Mouse (Mus musculus) spleen, embryonic (tissue): ENCODE measurements around the gene Tprg.

Experiments
- CTCF ChIA-PET: fragments of 350-600 bp; sonication (Branson Sonifier 250); formaldehyde crosslinking; loops from one replicate; lab custom pipeline; 2022; lab: Charles Lee

Gene Tprg

DNA sequence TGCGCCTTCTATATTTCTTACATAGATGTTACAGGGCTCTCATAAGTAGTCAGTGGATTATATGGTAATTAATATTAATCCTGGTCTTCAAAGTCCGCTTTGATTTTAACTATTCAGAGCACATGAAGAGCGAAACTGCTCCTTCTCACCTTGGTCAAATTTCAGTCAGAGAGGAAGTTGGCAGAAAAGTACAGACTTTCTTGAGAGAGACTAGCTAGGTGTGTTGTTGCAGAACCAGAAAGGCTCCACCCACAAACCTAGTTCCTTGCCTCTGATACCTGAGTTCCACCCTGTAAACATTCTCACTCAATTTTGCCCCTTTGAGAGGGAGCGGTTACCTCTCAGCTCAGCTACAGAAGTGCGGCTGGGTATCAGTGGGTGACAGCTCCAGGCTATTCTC, at the start of gene Tprg:
Tprg (plus strand) TSS at position 301 of the 400 bp plus-strand sequence.
- CTCF ChIA-PET, result interaction anchor here (0.6 kb wide), 1 partner anchor 1755 kb away, joined by 3 read pairs; no protein-coding TSS in a partner anchor

DNA sequence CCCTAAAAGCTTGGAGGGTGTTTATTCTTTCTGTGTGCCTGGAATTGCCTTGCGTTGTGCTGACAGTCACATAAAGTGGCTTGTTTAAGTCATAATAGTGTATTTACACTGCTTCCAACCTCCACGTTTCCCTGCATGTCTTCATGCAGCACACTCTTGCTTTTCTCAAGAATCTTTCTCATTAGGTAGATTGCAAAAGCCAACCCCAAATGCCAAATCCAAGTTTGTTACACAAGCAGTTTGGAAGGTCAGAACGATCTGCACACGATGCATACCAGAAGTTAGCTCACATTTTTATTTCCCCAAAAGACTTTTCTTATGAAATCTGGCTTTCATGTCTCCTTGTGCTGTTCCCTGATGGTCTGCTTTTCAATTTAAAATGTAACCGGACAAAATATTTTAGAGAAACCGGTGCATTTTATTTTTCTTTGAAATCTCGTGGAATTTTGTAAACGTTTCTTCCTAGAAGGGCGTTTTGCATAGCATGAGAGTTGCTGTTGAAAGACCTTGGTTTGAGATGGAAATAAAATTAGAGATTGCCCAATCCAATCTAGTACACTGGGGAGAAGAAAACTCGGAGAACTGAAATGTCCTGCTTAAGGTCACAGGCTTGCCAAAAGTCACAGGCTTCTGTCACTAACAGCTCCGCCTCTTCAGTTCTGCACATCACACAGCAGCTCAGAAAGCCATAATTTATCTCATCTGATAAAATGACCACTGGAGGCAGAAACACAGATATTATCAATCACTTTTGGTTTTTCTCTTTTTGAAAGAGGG, 48.2 kb upstream of the Tprg start:
- CTCF ChIA-PET, result no interaction called here

DNA sequence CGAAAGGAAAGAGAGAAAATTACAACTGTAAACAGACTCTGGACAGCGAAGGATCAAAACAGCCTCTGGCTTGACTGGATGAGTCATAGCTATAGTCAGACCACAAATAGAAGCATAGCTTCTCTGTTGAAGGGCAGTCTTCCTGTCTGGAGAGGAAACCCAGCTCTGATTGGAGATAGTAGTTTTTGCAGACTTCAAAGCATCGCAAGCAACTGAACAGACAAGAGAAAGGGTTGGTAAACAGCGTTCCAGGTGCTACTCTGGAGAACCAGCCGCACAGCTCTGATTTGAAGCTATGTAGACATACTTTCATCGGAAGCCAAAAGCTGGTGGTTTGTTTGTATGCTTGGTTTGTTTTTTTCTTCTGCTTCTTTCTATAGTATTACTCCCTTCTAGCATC, 37.7 kb upstream of the Tprg start:
- CTCF ChIA-PET, result no interaction called here

DNA sequence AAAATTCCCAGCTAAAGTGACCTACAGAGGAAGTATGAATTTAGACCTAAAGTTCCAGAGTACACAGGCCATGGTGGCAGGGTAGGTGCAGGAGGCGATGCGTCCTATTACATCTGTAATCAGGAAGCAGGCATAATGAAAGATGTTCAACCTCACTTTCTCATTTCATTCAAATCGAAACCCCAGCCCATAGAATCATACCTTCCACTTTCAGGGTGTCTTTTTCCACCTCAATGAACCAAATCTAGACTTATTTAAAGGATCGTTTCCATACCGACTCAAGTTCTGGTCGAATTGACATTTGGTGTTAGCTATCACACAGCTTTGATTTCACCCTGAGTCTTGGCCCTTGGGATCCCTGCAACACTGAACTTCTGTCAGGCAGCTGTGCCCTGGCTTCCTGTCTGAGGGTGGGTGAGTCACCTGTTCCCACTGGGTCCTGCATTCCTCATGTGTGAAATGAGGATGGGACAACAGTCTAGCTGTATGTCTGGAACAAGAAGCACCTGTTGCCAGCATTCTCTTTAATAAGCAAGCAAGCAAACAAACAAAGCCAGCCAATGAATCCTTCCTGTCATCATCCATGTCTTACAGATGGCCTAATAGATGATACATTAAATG, 36.4 kb upstream of the Tprg start:
- CTCF ChIA-PET, result no interaction called here

DNA sequence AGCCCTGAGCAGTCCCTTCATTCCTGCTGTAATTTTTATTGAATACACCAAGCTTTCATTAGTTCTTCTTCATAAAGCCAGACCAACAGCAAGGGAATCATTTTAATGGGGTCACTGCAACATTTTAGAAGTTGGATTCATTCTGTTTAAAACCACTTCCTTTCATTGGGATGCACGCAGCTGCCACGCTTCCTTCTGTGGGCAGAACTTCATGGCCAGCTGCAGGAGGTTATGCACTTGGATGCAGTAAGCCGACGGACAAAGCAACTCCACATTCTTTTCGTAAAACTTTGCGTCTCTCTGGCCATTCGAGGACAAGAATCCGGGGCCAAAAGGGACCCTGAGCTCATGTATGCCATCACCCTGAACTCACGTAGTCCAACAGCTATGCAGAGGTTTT, 35.5 kb upstream of the Tprg start:
- CTCF ChIA-PET, result no interaction called here

DNA sequence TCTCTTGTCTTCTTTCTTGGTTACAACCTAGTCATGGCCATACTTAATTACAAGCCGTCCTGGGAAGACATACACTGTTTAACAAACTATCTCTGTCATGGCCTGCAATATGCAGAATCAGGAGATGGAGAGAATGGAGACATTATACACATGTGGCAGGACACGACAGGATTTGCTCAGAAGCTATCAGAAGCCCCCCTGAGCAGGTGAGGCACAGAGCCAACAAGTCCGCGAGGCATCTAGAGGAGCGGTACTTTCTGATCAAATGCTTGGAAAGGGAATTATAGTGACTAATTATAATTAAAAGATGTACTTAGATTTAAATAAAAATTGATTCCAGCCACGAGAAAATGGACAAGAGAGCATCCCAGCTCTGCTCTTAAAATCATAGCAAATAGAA, 32.0 kb upstream of the Tprg start:
- CTCF ChIA-PET, result no interaction called here

DNA sequence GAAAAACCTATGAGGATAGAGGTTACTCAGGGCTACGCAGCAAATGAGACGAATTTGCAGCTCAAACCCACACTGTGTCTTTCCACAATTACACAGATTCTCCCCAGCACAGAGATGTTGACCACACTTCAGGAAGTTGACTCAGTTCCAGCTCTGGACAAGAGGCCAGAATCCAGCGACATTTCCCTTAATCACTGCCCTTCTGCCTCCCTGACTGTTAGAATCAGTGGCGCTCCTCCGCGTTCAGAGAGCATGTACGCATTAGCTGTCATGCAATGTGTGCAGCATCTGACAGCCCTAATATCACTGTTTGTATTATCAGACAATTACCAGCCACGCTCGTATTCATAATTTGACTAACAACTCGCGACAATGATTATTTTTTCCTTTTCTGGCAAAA, 31.4 kb upstream of the Tprg start:
- CTCF ChIA-PET, result interaction anchor here (0.6 kb wide), 1 partner anchor 1311 kb away, joined by 3 read pairs; no protein-coding TSS in a partner anchor

DNA sequence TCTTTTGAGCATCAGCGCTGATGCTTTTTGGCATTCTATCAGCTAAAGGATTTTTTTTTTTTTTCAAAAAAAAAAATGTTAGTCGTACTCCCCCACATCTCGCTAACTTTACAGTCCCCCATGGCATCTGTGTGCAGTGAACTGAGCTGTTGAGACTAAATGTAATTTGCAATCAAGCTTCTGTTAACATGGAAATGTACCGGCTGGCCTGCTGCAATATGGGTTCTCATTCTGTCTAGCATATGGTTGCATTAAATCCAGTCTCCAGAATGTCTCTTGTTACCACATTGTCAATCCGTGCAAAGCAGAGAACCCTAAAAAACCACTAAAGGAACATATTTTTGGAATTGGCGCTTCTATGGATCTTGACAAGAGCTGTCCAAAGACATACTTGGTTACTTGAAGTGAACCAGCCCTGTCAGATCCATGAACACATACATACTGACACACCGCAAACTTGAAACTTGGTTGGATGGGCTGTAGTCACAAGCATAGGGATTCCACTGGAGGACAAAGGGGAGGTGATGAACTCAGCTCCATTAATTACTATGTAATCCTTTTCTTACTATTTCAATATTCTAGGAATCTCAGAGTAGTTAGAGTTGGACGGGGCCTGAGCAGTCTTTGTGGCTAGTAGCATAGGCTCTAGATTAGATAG, 30.9 kb upstream of the Tprg start:
- CTCF ChIA-PET, result interaction anchor here (0.6 kb wide), 1 partner anchor 1312 kb away, joined by 3 read pairs; no protein-coding TSS in a partner anchor

DNA sequence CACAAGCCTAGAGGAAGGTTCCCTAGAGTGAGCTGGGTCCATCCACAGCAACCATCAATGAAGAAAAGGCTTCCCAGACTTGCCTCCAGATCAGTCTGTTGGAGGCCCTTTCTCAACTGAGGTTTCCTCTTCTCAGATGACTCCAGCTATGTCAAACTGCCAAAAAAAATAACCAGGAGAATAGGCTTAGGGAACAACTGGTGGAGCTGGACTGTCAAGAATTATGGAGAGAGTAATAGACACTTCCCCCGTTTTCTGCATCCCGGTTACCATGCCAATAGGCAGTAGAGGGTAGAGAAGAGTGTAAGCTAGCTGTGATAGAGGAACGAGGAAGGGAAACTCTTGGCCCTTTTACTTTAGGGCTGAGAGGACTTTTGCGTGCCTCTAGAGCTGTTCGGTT, 24.3 kb upstream of the Tprg start:
- CTCF ChIA-PET, result no interaction called here

DNA sequence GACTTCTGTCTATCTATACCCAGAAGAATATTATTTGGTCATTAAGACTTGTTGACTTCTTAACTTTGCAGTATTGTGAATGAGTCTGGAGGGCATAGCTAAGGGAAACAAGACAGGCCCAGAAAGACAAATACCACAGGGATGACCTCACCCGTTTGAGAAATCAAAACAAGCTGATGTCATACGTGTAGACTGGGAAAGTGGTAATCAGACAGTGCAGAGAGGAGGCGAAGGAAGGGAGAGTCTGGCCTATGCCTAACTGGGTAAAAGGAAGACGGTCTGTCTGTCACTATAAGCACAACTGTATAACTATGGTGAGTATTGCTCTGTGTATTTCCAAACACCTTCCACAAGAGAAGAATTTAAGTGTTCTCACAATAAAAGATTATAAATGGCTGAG, 23.7 kb upstream of the Tprg start:
- CTCF ChIA-PET, result no interaction called here

DNA sequence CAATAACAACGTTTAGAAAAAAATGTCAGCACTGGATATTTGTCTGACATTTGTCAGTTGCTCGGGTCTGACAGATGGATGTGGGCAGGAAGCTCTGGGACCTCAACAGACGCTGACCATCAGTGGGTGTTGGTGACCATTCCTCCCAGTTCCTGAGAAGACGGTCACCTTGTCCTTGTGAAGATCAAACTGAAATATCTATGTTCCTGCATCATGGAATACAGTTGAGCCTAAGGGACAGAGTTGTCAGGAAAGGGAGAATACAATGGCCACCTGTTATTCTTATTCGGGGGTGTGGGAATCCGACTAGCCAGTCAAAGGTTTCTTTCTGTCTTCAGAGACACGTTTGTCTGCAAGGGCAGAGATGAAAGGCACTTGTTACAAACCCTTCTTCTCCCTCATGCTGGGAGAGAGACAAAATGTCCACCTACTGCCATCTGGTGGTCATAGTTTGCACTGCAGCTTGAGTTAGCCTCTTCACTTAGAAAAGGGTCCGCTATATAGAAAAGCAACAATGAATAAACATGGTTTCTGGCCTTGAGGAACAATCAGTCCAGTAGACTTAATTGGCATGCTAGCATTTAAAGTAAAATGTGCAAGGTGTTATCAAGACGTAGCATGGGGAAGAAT, 23.0 kb upstream of the Tprg start:
- CTCF ChIA-PET, result interaction anchor here (0.7 kb wide), 1 partner anchor 299 kb away, joined by 3 read pairs; no protein-coding TSS in a partner anchor

DNA sequence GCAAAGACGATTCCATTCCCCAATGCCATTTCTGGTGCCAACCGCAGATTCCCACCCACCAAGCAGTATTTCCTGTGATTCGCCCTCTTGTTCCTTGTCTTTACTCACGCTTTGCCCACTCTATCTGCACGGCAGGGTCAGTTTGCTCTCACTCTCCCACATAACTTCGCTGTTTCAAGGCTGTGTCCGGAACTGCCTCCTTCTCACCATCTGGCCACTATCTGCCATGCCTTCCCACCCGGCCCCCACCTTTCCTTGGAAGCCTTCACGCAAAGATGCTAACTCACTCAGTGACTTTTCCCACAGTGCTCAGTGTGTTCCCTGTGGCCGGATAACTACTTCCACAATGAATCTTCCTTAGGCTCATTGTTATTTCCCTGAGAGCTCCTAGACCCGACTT, 21.4 kb upstream of the Tprg start:
- CTCF ChIA-PET, result no interaction called here

DNA sequence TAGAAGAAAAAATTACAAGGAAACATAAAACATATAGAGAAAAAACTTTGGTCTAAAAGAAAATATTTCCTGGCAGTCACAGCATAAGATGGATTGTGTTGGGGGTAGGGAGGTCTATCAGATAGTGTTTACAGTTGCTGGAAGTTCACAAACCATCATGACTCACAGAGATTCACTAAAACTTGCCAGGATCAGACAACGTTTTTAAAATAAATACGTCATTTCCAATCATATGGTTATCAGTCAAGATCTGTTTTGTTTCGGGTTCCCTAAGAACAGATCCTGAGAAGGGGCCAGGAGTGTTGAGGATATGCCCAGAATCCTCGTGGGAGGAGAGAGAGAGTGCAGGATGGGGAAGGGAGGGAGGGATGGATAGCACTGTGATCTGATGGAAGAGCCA, 18.3 kb upstream of the Tprg start:
- CTCF ChIA-PET, result no interaction called here

DNA sequence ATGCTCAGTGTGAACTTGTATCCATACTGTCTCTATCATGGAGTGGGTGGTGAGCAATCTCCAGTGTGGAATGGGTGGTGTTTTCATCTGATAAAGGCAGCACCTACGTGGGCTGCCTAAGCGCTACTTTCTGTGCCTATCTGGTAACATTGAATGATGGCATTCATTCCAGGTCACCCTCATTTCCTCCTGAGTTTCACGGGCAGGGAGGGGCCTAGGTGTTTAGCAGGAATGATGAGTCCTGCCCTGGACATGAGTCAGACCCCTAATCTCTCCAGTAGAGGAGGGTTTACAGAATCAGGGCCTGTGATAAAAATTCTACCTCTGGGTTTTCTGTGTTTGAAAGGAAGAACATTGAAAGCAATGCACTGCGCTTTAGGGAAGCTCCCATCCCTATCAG, 4.1 kb upstream of the Tprg start:
- CTCF ChIA-PET, result no interaction called here

DNA sequence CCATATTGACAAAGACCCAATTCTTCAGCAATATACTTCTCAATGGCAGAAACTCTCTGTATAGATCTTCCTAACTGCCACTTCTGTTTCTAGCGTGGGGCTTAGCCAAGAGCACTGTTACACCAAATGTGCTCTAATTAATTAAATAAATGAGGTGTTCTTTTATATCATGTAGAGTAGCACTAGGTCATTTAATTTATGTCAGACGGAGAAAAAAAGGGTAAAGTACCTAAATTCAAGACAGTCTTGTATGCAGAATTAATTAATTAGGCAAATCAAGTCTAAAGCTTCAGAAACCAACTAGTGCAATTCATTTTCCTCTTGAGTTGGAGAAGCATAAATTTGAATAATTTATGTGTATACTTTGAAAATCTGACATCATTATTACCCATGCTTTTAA, 7.1 kb downstream of the Tprg start:
- CTCF ChIA-PET, result no interaction called here

DNA sequence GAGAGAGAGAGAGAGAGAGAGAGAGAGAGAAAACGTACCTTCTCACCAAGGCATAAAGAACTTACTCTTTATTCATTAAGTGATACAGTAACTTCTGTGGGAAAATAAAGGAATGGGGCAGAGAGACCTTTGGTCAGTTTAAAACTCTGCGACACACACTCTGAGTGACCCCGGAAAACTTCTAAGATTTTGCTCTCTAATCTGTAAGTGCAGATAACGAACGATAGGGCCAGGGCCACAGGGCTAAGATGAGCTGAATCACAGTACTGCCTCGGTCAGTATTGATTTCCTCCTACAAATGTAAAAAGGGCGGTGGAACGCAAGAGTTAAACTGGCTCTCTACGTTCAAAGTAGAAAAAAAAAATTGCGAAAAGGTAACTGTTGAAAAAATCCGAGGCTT, 8.9 kb downstream of the Tprg start:
- CTCF ChIA-PET, result no interaction called here

DNA sequence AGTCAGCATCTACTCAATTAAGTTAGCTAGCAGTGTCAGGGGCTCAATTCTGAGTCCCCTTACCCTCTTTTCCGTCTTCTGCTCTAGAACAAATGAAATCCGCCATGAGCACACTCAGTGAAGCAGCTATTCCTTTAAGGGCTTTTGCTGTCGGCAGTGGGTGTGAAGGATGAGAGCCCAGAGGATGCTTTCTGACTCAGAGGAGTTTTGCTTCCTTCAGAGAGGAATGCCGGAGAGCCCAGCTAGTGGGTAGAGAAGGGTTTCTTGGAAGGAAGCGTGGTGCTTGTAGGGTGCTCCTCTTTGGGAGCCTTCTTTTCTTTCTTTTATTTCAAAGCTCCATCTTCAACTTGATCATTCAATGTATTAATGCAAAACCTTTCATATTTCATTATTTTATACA, 10.1 kb downstream of the Tprg start:
- CTCF ChIA-PET, result no interaction called here

DNA sequence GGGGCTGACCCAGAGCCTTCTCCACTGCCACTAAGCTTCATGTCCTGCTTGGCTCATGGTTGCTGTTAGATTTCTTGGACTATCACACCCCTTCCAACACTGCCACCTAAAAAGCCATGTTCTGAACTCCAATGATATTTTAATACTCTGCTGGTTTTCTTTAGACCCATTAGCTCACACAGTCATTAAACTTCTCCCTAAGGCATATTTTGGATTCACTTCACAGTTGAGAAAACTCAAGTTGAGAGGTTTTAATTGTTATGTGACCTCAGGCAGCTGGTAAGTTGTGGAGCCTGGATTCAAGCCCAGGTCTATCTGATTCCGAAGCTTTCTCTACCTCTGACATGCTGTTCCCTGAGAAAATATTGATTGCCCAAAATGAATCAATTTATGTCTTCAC, 11.6 kb downstream of the Tprg start:
- CTCF ChIA-PET, result no interaction called here

DNA sequence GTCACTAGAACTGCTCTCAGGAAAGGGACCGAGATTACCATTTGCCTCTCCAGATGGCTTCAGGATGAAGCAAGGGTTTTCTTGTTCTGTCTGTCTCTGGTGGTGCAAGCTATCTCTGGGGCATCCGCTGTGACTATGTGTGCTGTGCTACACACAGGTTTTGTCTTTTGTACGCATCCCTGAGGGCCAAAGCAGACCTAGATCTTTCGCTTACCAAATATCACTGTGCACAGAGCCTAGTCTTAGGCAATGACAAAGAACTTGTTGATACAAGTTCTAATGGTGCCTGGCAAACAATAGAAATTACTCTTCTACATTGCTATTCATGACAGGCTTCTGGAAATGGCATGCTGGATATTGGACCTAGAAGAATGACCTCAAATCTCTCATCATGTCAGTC, 16.0 kb downstream of the Tprg start:
- CTCF ChIA-PET, result no interaction called here

DNA sequence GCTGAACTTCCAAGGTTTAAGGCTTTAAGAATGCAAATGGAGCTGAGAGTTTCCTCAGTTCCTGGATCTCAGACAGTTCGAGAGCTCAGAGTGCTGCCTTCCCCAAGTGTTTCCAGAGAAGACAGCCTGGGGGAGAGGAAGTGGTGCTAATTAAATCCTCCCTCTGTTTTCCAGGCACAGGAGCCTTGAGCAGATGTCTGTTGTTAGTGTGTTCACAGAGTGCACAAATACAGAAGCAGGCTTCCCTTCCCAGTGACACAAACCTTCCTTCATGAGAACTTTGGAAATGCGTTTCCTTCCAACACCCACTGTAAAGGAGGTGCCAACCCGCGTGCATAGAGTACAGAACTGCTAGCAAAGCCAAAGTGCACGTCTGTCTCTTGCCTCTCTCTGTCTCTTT, 27.4 kb downstream of the Tprg start:
- CTCF ChIA-PET, result no interaction called here

DNA sequence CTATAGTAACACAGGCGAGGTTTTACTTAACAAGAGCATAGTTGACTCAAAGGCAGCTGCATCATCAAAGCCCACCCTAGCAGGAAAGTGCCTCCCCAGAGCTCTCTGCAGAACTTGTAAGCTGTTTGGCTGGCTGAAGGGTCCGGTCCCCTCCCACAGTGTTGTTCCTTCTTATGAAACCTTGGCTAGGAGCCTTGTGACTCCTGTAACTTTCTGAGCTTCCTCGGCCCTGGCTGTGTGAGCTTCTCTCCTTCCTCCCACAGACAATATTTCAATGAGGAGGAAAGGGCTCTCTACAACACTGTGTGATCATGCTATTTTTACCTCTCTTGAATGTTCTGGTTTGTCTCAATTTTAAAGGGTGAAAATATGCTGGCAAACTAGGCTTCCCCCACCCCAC, 28.5 kb downstream of the Tprg start:
- CTCF ChIA-PET, result no interaction called here

DNA sequence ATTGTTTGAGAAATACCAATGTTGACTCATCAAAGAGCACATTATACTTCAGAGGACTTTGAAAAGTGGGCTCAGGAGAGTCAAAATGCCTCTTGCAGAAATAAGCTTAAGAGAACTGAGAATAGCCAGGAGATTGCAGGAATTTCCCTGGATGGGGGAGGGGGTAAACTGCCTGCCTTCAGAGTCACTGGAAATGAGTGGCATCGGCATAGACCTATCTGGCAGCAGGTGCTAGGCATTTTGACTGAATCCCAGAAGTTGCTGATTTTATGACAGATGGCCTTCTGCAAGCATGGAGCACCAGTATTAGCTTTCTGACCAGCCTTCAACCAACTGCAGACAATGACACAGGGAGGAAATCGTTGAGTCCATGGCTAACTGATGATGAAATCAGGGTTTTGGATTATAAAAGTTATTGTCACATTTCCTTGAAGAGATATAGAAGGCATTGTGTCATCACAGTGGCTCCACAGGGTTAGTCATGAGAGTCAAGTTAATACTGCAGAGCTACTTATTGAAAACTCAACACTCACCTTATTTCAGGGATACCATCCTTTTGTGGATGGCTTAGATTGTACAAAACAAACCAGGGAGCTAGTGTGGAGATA, 39.1 kb downstream of the Tprg start:
- CTCF ChIA-PET, result no interaction called here
